Mouse (Mus musculus) bone marrow macrophage, adult 2 months (primary cell): Measurements from ENCODE around the gene BC049352.

Experiments
- CTCF ChIP-seq: IDR thresholded peaks from 2 replicates; pipeline ENCODE4 v1.5.1; 2012; ENCODE audit warnings: low read depth, mild to moderate bottlenecking, low read length, moderate library complexity
- POLR2A ChIP-seq: IDR thresholded peaks from 2 replicates; pipeline ENCODE4 v1.6.1; 2012; ENCODE audit warnings: mild to moderate bottlenecking, low read depth, low read length, borderline replicate concordance

- TF ChIP-seq POLR2A (no peak), CTCF (no peak)
Observed at GRCm38 (mm10) chr9:45145533-45146266, 36.1 kb upstream of the BC049352 start.
